Mouse (Mus musculus): ENCODE measurements around the gene Tnfaip2. TPM values are rescaled to one million over a fixed set of nuclear protein-coding genes. Genes with fewer than 3 reads are reported as not detected.
A peak's percentile ranks its signal among the peaks of the same experiment; 100 is the strongest.

Gene Tnfaip2
- polyA plus RNA-seq, 1 experiment from 2014 or later = 18.8 TPM

DNA sequence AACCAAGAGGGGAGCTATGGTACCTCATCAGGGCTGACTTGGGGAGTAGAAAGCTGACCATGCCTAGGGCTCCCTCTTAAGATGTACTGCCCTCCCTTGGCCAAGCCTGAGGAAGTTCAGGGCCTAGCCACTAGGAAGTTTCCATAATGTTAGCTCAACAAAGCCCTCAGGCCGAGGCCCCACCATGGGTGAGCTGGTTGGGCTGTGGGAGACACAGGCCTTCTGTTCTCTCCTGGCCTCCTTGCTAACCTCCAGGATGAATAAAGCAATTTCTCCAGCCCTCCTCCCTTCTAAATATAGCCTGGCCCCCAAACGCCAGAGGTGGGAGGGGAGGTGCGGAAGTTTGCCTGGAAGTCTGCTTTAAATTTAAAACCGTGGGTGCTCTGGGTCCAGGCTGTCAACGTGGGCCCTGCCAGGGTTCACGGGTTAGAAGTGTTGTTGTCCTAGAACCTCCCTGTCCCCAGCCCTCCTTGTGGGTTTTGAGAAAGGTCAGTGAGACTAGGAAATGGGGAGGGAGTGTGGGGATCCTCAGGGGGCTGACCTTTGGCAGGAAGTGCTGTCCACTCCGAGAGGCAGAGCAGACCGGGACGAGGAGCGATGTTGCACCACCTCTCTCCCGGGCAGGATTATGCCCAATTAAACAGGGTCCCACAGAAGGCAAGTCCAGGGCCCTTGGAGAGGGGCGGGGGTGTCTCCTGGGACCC is 29.5 kb upstream of the Tnfaip2 start:
- 16% methylated on average over 12 of the region's 12 CpGs for WGBS
- H3K27ac ChIP-seq (ENCODE audit: low read depth, low read length) = peak overlapping the region; percentile 56
- peaks cover 18% of the 10 kb centered on the region for H3K4me1 ChIP-seq (ENCODE audit: control insufficient read depth, insufficient read depth, low read length)
- no peaks in the 10 kb centered on the region for H3K36me3 ChIP-seq (ENCODE audit: control insufficient read depth, insufficient read depth, low read length)
- H3K4me2 ChIP-seq (replicated peaks; ENCODE audit: low read depth, low read length) = peak overlapping the region; percentile 49
- peak overlapping the region; percentile 32 for H3K4me3 ChIP-seq (ENCODE audit: low read length)
- peak; percentile 12; the same call in 1 of the 2 replicates for ATAC-seq (ENCODE audit: low FRiP score, low TSS enrichment)
- no peaks in the 10 kb centered on the region for H3K9me3 ChIP-seq (ENCODE audit: control insufficient read depth, low read length)
- H3K9ac ChIP-seq (ENCODE audit: low read depth, low read length) = peak overlapping the region; percentile 45; the same call in 1 of the 2 replicates
- H3K27me3 ChIP-seq (ENCODE audit: control insufficient read depth, insufficient read depth, low read length) = peaks cover 1% of the 10 kb centered on the region

DNA sequence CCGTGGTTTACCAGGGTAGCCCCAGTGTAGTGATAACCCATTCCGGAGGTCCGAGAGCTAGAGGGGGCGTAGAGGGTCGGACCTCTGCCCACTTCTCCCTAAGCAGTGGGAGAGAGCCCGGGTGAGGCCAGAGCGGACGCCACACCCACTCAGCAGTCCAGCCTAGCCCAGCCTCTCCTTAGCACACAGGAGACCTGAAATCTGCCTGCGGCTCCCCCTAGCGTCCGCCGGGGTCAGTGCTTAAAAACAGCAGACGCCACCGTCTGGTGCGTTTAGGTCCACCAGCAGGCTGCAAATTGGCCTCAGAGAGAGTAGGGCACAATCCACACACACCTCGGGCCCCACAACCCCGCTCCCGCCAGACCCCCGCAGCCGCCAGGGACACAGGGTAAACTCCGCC is 29.0 kb upstream of the Tnfaip2 start:
- Histone ChIP-seq H3K9me3 (ENCODE audit: control insufficient read depth, low read length) (no peaks in the 10 kb centered on the region), H3K4me2 (replicated peaks; ENCODE audit: low read depth, low read length) (peak overlapping the region; percentile 49), H3K9ac (ENCODE audit: low read depth, low read length) (peak overlapping the region; percentile 45; the same call in 1 of the 2 replicates), H3K4me1 (ENCODE audit: control insufficient read depth, insufficient read depth, low read length) (peaks cover 22% of the 10 kb centered on the region), H3K36me3 (ENCODE audit: control insufficient read depth, insufficient read depth, low read length) (no peaks in the 10 kb centered on the region), H3K4me3 (ENCODE audit: low read length) (peak overlapping the region; percentile 32), H3K27ac (ENCODE audit: low read depth, low read length) (peak overlapping the region; percentile 56; the same call in 1 of the 2 replicates), H3K27me3 (ENCODE audit: control insufficient read depth, insufficient read depth, low read length) (no peaks in the 10 kb centered on the region)
- WGBS = 1% methylated on average over 21 of the region's 21 CpGs
- peak; percentile 87 for ATAC-seq (ENCODE audit: low FRiP score, low TSS enrichment)

DNA sequence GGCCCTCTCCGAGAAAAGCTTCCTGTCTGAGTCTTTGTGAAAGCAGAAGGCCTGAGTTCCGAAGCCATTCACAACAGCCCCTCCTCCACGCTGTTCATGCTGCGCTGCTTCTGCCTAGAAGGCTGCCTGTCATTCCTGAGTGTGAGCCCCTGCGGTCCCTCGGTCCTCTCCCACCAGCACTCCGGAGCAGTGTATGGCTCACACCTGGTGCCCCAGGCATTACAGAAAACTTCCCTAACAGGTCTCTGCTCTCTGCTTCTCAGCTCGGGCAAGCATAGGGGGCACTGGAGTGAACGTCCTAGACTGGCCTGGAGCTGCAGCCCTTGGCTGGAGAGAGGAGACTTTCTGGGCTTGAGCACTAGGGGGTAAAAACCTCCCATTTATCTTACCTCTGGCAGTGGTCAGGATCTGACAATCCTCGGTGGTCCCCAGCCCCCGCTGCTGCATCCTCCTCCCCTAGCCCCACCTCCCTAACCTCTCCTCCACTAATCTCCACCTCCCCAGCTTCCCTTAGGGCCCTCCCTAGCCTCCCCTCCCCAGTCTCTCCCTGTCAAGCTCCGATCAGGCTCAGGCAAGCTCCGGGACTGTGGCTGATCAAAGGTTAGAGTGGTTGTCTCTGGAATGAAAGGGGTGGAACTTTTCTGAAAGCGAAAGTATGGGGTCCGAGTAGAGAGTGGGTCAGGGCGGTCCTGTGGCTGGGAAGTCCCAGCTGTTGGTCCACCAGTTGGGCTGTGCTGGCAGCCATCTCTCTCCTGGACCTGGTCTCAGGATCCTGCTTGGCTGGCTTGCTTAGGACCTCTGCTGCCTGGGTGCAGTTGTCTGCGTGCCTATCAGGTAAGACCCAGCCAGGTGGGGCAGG is 25.1 kb upstream of the Tnfaip2 start, which contains the start of gene Exoc3l4:
TSS of gene Exoc3l4 (plus strand) at position 97 of the 859 bp plus-strand sequence.
- H3K9ac ChIP-seq (ENCODE audit: low read depth, low read length) = peak within 1 kb of the TSS; percentile 0; the same call in 1 of the 2 replicates
- no peaks in the 10 kb centered on the region for H3K9me3 ChIP-seq (ENCODE audit: control insufficient read depth, low read length)
- H3K27me3 ChIP-seq (ENCODE audit: control insufficient read depth, insufficient read depth, low read length) = peaks cover 14% of the 10 kb centered on the region
- peaks cover 26% of the 10 kb centered on the region for H3K4me1 ChIP-seq (ENCODE audit: control insufficient read depth, insufficient read depth, low read length)
- H3K27ac ChIP-seq (ENCODE audit: low read depth, low read length) = peak within 1 kb of the TSS; percentile 48; the same call in 1 of the 2 replicates
- no peaks in the 10 kb centered on the region for H3K36me3 ChIP-seq (ENCODE audit: control insufficient read depth, insufficient read depth, low read length)
- 3% methylated on average over 17 of the region's 17 CpGs for WGBS
- peak within 1 kb of the TSS; percentile 29 for H3K4me3 ChIP-seq (ENCODE audit: low read length)
- peak; percentile 66 for ATAC-seq (ENCODE audit: low FRiP score, low TSS enrichment)
- peak within 1 kb of the TSS; percentile 50 for H3K4me2 ChIP-seq (replicated peaks; ENCODE audit: low read depth, low read length)

DNA sequence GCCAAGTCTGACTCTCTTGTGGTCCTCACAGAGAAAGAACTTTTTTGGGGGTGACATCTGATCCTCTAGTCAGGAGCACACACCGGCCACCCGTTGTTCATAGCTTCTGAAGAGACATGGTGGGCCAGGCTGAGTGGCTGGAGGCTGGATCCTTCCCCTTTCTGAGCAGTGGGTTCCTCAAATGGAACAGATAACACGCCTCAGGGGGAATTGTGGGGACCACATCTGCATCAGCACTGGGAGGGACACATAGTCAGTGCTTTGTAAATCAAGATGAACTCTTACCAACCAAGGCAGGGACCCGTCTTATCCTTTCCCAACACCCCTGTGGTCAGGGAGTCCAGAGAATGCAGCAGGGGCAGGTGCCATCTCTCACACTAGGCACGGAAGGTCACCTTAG is 22.4 kb upstream of the Tnfaip2 start:
- 77% methylated on average over 5 of the region's 5 CpGs for WGBS
- Histone ChIP-seq H3K4me1 (ENCODE audit: control insufficient read depth, insufficient read depth, low read length) (peaks cover 22% of the 10 kb centered on the region; the same call in 1 of the 2 replicates), H3K36me3 (ENCODE audit: control insufficient read depth, insufficient read depth, low read length) (no peaks in the 10 kb centered on the region), H3K27ac (ENCODE audit: low read depth, low read length) (no peak overlapping the region), H3K27me3 (ENCODE audit: control insufficient read depth, insufficient read depth, low read length) (peaks cover 41% of the 10 kb centered on the region), H3K4me3 (ENCODE audit: low read length) (no peak overlapping the region), H3K4me2 (replicated peaks; ENCODE audit: low read depth, low read length) (no peak overlapping the region), H3K9ac (ENCODE audit: low read depth, low read length) (no peak overlapping the region), H3K9me3 (ENCODE audit: control insufficient read depth, low read length) (no peaks in the 10 kb centered on the region)
- no peak for ATAC-seq (ENCODE audit: low FRiP score, low TSS enrichment)

DNA sequence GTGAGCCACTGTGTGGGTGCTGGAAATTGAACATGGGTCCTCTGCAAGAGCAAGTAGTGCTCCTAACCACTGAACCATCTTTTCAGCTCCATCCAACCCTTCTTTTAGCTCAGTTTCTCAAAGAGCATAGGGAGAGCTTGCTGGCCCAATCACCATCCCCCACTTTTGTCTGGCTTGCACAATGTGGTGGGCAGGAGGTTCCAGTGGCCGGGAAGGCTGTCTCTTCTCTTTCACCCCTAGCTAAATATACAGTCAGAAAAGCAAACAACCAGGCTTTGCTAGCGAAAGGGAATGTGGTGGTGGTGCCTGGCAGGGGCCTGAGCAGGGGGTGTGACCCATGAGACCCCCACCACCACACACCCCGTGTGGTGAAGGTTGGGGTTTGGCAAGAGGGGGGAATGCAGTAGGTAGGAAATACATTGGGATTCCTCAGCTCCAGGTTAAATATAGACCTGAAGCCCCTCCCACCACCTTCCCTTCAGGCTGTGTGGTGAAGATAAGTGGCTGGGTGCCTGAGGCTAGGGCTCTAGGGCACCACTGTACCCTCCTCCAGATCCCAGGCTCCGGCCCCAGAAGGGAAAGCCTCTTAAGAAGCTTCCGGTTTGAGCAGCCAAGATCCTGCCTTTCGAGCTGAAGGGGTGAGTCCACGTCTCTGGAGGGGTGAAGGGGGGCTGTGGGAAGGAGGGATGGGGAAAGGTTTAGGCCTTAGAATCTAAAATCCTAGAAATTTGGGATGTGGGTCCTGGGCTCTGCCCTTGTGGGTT is 21.1 kb upstream of the Tnfaip2 start:
- WGBS = 57% methylated on average over 7 of the region's 7 CpGs
- Histone ChIP-seq H3K27me3 (ENCODE audit: control insufficient read depth, insufficient read depth, low read length) (peaks cover 49% of the 10 kb centered on the region), H3K27ac (ENCODE audit: low read depth, low read length) (no peak overlapping the region), H3K9ac (ENCODE audit: low read depth, low read length) (no peak overlapping the region), H3K4me1 (ENCODE audit: control insufficient read depth, insufficient read depth, low read length) (peaks cover 26% of the 10 kb centered on the region; the same call in 1 of the 2 replicates), H3K4me3 (ENCODE audit: low read length) (no peak overlapping the region), H3K36me3 (ENCODE audit: control insufficient read depth, insufficient read depth, low read length) (no peaks in the 10 kb centered on the region), H3K9me3 (ENCODE audit: control insufficient read depth, low read length) (no peaks in the 10 kb centered on the region), H3K4me2 (replicated peaks; ENCODE audit: low read depth, low read length) (no peak overlapping the region)
- ATAC-seq (ENCODE audit: low FRiP score, low TSS enrichment) = no peak

DNA sequence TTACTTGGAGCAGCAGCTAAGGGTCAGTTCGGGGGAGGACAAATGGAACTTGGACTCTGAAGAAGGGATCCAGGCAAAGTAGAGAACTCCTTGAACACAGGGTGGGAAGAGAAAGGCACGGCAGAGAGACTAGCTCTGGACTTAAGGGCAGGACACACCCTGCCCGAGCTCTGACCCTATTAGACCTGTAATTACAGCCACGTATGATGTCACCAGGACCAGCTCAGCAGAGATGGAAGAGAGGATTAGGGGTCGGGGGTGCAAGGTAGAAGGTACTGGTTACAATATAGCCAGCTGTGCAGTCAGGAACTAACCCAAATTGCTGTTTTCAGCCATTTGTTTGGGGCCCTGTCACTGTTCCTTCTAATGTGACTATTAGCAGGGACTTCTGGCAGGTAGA is 19.4 kb upstream of the Tnfaip2 start:
- Histone ChIP-seq H3K9ac (ENCODE audit: low read depth, low read length) (peak overlapping the region; percentile 34; the same call in 1 of the 2 replicates), H3K4me1 (ENCODE audit: control insufficient read depth, insufficient read depth, low read length) (peaks cover 19% of the 10 kb centered on the region; the same call in 1 of the 2 replicates), H3K4me2 (replicated peaks; ENCODE audit: low read depth, low read length) (no peak overlapping the region), H3K27me3 (ENCODE audit: control insufficient read depth, insufficient read depth, low read length) (peaks cover 53% of the 10 kb centered on the region), H3K27ac (ENCODE audit: low read depth, low read length) (no peak overlapping the region), H3K4me3 (ENCODE audit: low read length) (no peak overlapping the region), H3K9me3 (ENCODE audit: control insufficient read depth, low read length) (no peaks in the 10 kb centered on the region), H3K36me3 (ENCODE audit: control insufficient read depth, insufficient read depth, low read length) (no peaks in the 10 kb centered on the region)
- no peak for ATAC-seq (ENCODE audit: low FRiP score, low TSS enrichment)
- WGBS = 47% methylated on average over 5 of the region's 5 CpGs

DNA sequence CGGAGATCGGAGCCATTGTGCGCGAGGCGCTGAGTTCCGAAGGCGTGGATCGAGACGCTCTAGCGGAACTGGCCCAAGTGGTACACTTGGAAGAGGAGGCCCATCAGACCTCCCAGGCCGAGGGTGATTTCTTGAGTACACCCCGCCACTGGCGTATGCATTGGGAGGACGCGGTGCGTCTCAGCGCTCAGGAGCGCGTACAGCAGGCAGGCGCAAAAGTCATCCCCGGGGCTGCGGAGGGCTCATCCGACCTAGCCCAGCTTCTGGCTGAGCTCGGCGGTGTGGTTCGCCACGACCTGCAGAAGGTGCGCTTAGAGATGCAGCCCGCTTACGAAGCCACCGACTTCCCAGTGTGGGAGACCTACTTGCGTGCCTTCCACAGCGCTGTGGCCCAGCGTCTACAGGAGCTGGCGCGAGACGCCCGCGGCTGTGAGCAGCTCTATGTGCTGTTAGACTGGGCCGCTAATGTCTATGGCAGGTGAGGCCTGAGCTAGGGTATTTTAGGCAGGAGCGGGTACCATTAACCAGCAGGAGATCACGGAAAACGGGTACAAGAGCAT is 18.6 kb upstream of the Tnfaip2 start:
- H3K4me3 ChIP-seq (ENCODE audit: low read length) = peak overlapping the region; percentile 31
- ATAC-seq (ENCODE audit: low FRiP score, low TSS enrichment) = no peak
- peak overlapping the region; percentile 43 for H3K4me2 ChIP-seq (replicated peaks; ENCODE audit: low read depth, low read length)
- H3K4me1 ChIP-seq (ENCODE audit: control insufficient read depth, insufficient read depth, low read length) = peaks cover 24% of the 10 kb centered on the region
- no peaks in the 10 kb centered on the region for H3K9me3 ChIP-seq (ENCODE audit: control insufficient read depth, low read length)
- no peak overlapping the region for H3K27ac ChIP-seq (ENCODE audit: low read depth, low read length)
- H3K27me3 ChIP-seq (ENCODE audit: control insufficient read depth, insufficient read depth, low read length) = peaks cover 57% of the 10 kb centered on the region
- H3K36me3 ChIP-seq (ENCODE audit: control insufficient read depth, insufficient read depth, low read length) = no peaks in the 10 kb centered on the region
- H3K9ac ChIP-seq (ENCODE audit: low read depth, low read length) = peak overlapping the region; percentile 34; the same call in 1 of the 2 replicates
- 4% methylated on average over 43 of the region's 43 CpGs for WGBS

DNA sequence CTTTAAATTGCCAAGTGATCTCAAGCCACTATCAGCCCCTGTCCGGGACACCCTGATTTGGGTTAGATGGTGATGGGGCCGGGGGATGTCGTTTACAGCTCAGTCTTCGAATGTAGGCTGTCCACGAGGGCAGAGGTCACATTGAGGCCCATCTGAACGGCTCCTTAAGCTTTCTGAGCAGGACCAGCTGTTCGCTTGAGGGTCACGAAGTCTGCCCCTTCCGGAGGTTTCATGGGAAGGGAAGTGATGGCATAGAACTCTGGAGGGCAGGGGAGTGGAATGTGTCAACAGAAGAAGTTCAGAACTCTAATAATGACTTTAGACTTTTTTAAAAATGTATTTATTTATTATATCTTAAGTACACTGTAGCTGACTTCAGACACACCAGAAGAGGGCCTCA is 17.7 kb upstream of the Tnfaip2 start:
- Histone ChIP-seq H3K27me3 (ENCODE audit: control insufficient read depth, insufficient read depth, low read length) (peaks cover 58% of the 10 kb centered on the region), H3K4me1 (ENCODE audit: control insufficient read depth, insufficient read depth, low read length) (peaks cover 32% of the 10 kb centered on the region), H3K27ac (ENCODE audit: low read depth, low read length) (no peak overlapping the region), H3K36me3 (ENCODE audit: control insufficient read depth, insufficient read depth, low read length) (no peaks in the 10 kb centered on the region), H3K4me2 (replicated peaks; ENCODE audit: low read depth, low read length) (no peak overlapping the region), H3K9ac (ENCODE audit: low read depth, low read length) (no peak overlapping the region), H3K9me3 (ENCODE audit: control insufficient read depth, low read length) (no peaks in the 10 kb centered on the region), H3K4me3 (ENCODE audit: low read length) (no peak overlapping the region)
- ATAC-seq (ENCODE audit: low FRiP score, low TSS enrichment) = no peak
- WGBS = 15% methylated on average over 9 of the region's 9 CpGs
